Mouse (Mus musculus) liver, postnatal 0 days (tissue): ENCODE measurements around the gene Fktn. TPM values are rescaled to one million over a fixed set of nuclear protein-coding genes. Genes with fewer than 3 reads are reported as not detected.

ENCODE experiments used
- ATAC-seq: fragments of 200-750 bp; cut with Nextera tagmentation; 2 replicates; pipeline ENCODE4 v1.8.0; 2017; ENCODE audit warnings: mild to moderate bottlenecking, moderate library complexity
- DNase-seq: peaks from one replicate; pipeline ENCODE4 v3.0.0-alpha.2; 2016
- H3K27ac ChIP-seq: fragments of 300-500 bp; sonication (generic); 2 replicates; pipeline ENCODE4 v1.5.1; 2014; ENCODE audit warnings: antibody characterized with exemption, moderate library complexity, mild to moderate bottlenecking, low read depth
- H3K27me3 ChIP-seq: fragments of 300-500 bp; sonication (generic); 2 replicates; pipeline ENCODE4 v1.6.1; 2014; ENCODE audit warnings: low read length, control low read depth, mixed read lengths; ENCODE audit not compliant: insufficient read depth
- H3K36me3 ChIP-seq: fragments of 300-500 bp; sonication (generic); replicated peaks from 2 replicates; pipeline ENCODE4 v1.6.1; 2014; ENCODE audit warnings: mild to moderate bottlenecking, control low read depth, low read length, moderate library complexity, mixed read lengths; ENCODE audit not compliant: insufficient read depth
- H3K4me1 ChIP-seq: fragments of 300-500 bp; sonication (generic); 2 replicates; pipeline ENCODE4 v1.6.1; 2014; ENCODE audit warnings: antibody characterized with exemption, mild to moderate bottlenecking, control low read depth; ENCODE audit not compliant: insufficient read depth
- H3K4me2 ChIP-seq: fragments of 300-500 bp; sonication (generic); 2 replicates; pipeline ENCODE4 v1.6.1; 2014; ENCODE audit warnings: low read depth, mild to moderate bottlenecking, low read length, moderate library complexity, mixed read lengths
- H3K4me3 ChIP-seq: fragments of 300-500 bp; sonication (generic); 2 replicates; pipeline ENCODE4 v1.5.1; 2014; ENCODE audit warnings: low read depth, low read length
- H3K9ac ChIP-seq: fragments of 300-500 bp; sonication (generic); replicated peaks from 2 replicates; pipeline ENCODE4 v1.6.1; 2014; ENCODE audit warnings: mild to moderate bottlenecking, moderate library complexity
- H3K9me3 ChIP-seq: fragments of 300-500 bp; sonication (generic); 2 replicates; pipeline ENCODE4 v1.6.1; 2016; ENCODE audit warnings: mild to moderate bottlenecking, control low read depth, low read length, mixed read lengths
- CTCF ChIP-seq: sonication (generic); IDR thresholded peaks from 2 replicates; pipeline ENCODE4 v1.5.1; 2016; ENCODE audit warnings: antibody characterized with exemption, low read depth
- EP300 ChIP-seq: IDR thresholded peaks from 2 replicates; pipeline ENCODE4 v1.6.1; 2016; ENCODE audit warnings: antibody characterized with exemption, low read depth, mild to moderate bottlenecking
- WGBS: fragments of 180-500 bp; shearing (Covaris S2); extraction: QIAGEN DNeasy Blood & Tissue Kit; methylation state at CpG from one replicate; pipeline ENCODE4 v1.1.7; 2014; ENCODE audit not compliant: insufficient replicate concordance; 5-methylcytosine and 5-hydroxymethylcytosine counted together
- polyA plus RNA-seq: library from polyadenylated mRNA; unstranded; fragments of >200 nt; fragmentation: Nextera tagmentation; extraction: Ambion mirVana; gene quantifications from 2 replicates; pipeline ENCODE4 v1.2.1, GENCODE M21; 2015

Fktn gene
- polyA plus RNA-seq, 1 experiment from 2014 or later: 2.5 TPM

GRCm38 (mm10) chr4:53785746-53786398 is 72.1 kb downstream of the Fktn start:
- ATAC-seq: no peak
- peaks cover 4% of the 10 kb centered on the region; the same call in 1 of the 2 replicates for H3K4me1 ChIP-seq
- no peak for TF ChIP-seq EP300
- TF ChIP-seq CTCF: no peak
- H3K27ac ChIP-seq: no peak overlapping the region
- WGBS: 60% methylated on average over 15 of the region's 15 CpGs
- no peak overlapping the region for H3K9ac ChIP-seq
- H3K4me2 ChIP-seq: no peak overlapping the region
- H3K27me3 ChIP-seq: no peaks in the 10 kb centered on the region
- no peak overlapping the region for H3K4me3 ChIP-seq
- no peaks in the 10 kb centered on the region for H3K36me3 ChIP-seq
- DNase-seq: no peak
- no peaks in the 10 kb centered on the region for H3K9me3 ChIP-seq

DNA sequence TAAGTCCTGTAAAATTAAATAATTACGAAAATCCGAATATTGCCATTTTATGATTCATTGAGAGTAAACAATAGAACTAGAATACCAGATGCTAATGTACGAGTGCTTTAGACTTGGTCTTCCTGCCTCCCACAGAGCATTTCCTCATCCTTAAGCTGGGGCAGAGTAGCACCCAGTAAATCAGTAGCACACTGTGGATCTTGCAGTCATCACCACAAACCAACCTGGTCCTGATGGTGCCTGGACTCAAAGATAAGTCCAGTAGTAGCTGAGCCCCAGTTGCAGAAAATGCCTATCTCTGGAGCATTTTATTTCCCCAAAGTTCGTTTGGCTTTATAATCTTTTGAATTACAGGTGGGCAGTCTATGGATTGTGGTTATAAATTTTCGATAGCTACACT is 73.1 kb downstream of the Fktn start:
- DNase-seq (no peak), ATAC-seq (no peak)
- Histone ChIP-seq H3K4me1 (peaks cover 4% of the 10 kb centered on the region; the same call in 1 of the 2 replicates), H3K36me3 (no peaks in the 10 kb centered on the region), H3K27ac (no peak overlapping the region), H3K4me3 (no peak overlapping the region), H3K4me2 (no peak overlapping the region), H3K9me3 (no peaks in the 10 kb centered on the region), H3K9ac (no peak overlapping the region), H3K27me3 (no peaks in the 10 kb centered on the region)
- no peak for TF ChIP-seq EP300
- no peak for TF ChIP-seq CTCF
- 61% methylated on average over 5 of the region's 5 CpGs for WGBS

- Histone ChIP-seq H3K9me3 (no peaks in the 10 kb centered on the region), H3K27me3 (no peaks in the 10 kb centered on the region), H3K9ac (no peak overlapping the region), H3K4me2 (no peak overlapping the region), H3K27ac (no peak overlapping the region), H3K4me3 (no peak overlapping the region), H3K4me1 (peaks cover 4% of the 10 kb centered on the region; the same call in 1 of the 2 replicates), H3K36me3 (no peaks in the 10 kb centered on the region)
- TF ChIP-seq EP300: no peak
- no peak for TF ChIP-seq CTCF
- ATAC-seq (no peak), DNase-seq (no peak)
- 46% methylated on average over 4 of the region's 4 CpGs for WGBS
Observed at GRCm38 (mm10) chr4:53789346-53789745, 75.5 kb downstream of the Fktn start.

DNA sequence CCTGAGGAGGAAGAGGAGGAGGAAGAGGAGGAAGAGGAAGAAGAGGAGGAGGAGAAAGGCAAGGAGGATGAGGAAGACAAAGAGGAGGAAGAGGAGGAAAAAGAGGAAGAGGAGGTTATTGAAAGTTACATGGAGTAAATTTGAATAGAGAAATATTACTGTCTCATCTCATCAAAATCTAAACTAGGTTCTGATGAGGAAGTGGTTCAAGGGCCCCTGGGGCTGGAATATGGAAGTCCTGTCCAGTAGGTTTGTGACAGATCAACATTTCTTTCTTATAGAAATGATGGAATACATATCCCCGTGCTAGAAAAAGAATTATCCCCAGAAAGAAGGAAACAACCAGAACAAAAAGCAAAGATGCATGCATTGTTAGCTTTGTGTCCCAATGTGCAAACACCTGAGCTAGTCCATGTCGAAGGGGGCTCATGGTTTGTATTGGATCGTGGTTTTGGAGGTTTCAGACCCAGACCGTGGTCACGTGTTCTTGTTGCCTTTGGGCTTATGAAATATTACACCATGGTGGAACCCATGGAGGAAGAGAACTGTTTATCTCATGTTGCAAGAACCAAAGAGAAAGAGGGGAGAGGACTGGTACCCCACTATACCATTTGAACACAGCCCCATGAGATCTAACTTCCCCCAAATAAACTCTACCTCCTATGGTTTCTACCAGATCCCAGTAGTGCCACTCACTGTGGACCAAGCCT is 80.6 kb downstream of the Fktn start:
- ATAC-seq: no peak
- no peak overlapping the region for H3K4me2 ChIP-seq
- TF ChIP-seq EP300: no peak
- TF ChIP-seq CTCF: no peak
- 58% methylated on average over 5 of the region's 5 CpGs for WGBS
- no peak overlapping the region for H3K4me3 ChIP-seq
- peaks cover 8% of the 10 kb centered on the region for H3K4me1 ChIP-seq
- H3K27ac ChIP-seq: no peak overlapping the region
- no peak overlapping the region for H3K9ac ChIP-seq
- no peak for DNase-seq
- H3K27me3 ChIP-seq: no peaks in the 10 kb centered on the region
- no peaks in the 10 kb centered on the region for H3K36me3 ChIP-seq
- no peaks in the 10 kb centered on the region for H3K9me3 ChIP-seq

GRCm38 (mm10) chr4:53795086-53795485 is 81.3 kb downstream of the Fktn start:
- Histone ChIP-seq H3K4me2 (no peak overlapping the region), H3K36me3 (no peaks in the 10 kb centered on the region), H3K27me3 (no peaks in the 10 kb centered on the region), H3K4me3 (no peak overlapping the region), H3K27ac (no peak overlapping the region), H3K9me3 (no peaks in the 10 kb centered on the region), H3K4me1 (peaks cover 9% of the 10 kb centered on the region), H3K9ac (no peak overlapping the region)
- WGBS: 67% methylated on average over 2 of the region's 2 CpGs
- DNase-seq (no peak), ATAC-seq (no peak)
- TF ChIP-seq EP300: no peak
- TF ChIP-seq CTCF: no peak

DNA sequence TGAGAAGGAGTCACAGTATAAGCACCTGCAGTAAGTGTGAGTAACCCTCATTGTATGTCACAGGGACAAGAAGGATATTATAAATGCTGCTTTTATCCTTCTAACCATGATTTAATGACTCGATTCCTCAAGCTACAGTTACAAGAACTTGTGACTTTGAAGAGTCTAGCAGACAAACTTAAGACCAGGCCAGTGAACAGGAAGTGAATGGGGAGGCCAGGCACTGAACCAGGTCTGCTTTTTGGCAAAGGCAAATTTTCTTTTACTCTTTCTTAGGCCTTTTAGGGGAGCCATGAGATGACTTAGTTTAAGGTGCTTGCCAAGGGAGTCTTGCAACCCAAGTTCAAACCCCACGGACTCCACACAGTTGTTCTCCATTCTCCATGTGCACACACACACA is 81.9 kb downstream of the Fktn start:
- Histone ChIP-seq H3K27me3 (no peaks in the 10 kb centered on the region), H3K4me3 (no peak overlapping the region), H3K27ac (no peak overlapping the region), H3K4me1 (peaks cover 9% of the 10 kb centered on the region), H3K36me3 (no peaks in the 10 kb centered on the region), H3K9ac (no peak overlapping the region), H3K4me2 (no peak overlapping the region), H3K9me3 (no peaks in the 10 kb centered on the region)
- 79% methylated on average over 2 of the region's 2 CpGs for WGBS
- ATAC-seq (no peak), DNase-seq (no peak)
- TF ChIP-seq EP300 (no peak), CTCF (no peak)
